In the genomic region with DNA sequence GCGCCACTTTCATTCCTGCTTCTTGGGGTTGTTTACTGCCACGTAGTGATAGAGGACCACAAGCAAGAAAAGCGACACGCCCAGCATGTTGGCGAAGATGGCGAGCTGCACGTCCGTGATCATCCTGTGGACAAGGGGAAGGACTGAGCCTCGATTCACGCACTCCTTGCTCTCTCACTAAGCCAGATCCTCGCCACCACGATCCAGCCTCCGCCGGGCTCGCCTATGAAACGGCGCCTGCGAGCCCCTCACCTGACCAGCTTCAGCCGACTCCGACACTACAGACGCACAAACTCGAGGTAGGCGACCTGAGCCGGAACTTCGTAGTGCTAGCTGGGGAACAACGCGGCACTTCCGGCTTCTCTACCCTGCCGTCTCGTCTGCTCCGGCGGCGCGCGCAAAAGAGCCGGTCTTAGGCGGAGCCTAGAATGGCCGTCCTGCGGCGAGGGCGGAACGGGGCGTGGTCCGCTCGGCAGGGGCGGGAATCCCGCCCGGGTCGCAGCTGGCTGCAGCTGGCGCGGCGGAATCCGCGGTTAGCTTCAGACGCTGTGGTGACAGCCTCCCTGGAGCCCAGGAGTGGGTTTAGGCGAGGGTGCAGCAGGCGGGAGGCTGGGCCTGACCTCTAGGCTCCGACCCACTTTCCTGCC, we compare ENCODE assay signal across 8 mouse cellular contexts. TPM values are rescaled to one million over a fixed set of nuclear protein-coding genes. Genes with fewer than 3 reads are reported as not detected.
DNase-seq lines count a peak whose midpoint lies in the region; ATAC-seq and TF ChIP-seq lines count a peak whose summit lies in the region.

A gene (minus strand): TSS at position 376 of the 647 bp plus-strand sequence.

- H3K27me3 ChIP-seq in MEL (ENCODE audit: control insufficient read depth in 1 of 2, insufficient read depth in 2 of 2, low read length in 2 of 2) = no peaks in the 10 kb centered on the region
- no peaks in the 10 kb centered on the region for H3K27me3 ChIP-seq in cerebellum, adult 2 months (ENCODE audit: control insufficient read depth, insufficient read depth, low read length)
- H3K27me3 ChIP-seq in lung, embryonic 16.5 days (ENCODE audit: control insufficient read depth, insufficient read depth, low read depth, low read length) = no peaks in the 10 kb centered on the region

- peak within 1 kb of the TSS; percentile 73 for H3K9ac ChIP-seq in MEL (ENCODE audit: control insufficient read depth, low read depth, low read length, poor library complexity, severe bottlenecking)
- peak within 1 kb of the TSS; percentile 83 for H3K9ac ChIP-seq in lung, embryonic 16.5 days (ENCODE audit: low read length)

- peak; percentile 98 for TF ChIP-seq POLR2A in MEL (IDR thresholded peaks at IDR 0.05; ENCODE audit: control insufficient read depth in 1 of 2, insufficient read depth in 1 of 2, low read depth in 1 of 2, low read length in 2 of 2, poor library complexity in 1 of 2)
- TF ChIP-seq POLR2A in cerebellum, adult 2 months (IDR thresholded peaks at IDR 0.05; ENCODE audit: borderline replicate concordance, insufficient read depth, low read length) = peak; percentile 78; the same call in 1 of the 2 replicates

- TF ChIP-seq EP300 in MEL (IDR thresholded peaks at IDR 0.05; ENCODE audit: low read depth in 1 of 2, low read length in 2 of 2) = no peak

- ATAC-seq in hematopoietic stem cell, adult 5-6 weeks (replicated peaks in 1 of 2; ENCODE audit: insufficient read depth in 1 of 2, low FRiP score in 2 of 2, low TSS enrichment in 1 of 2, low read depth in 1 of 2, poor library complexity in 2 of 2, severe bottlenecking in 2 of 2) = peak; percentile 94 to 96
- ATAC-seq in lung, embryonic 16.5 days (ENCODE audit: low read depth) = peak; percentile 94

- H3K4me3 ChIP-seq in MEL (ENCODE audit: control insufficient read depth in 1 of 2, insufficient read depth in 1 of 2, low read depth in 2 of 2, low read length in 2 of 2) = peak within 1 kb of the TSS; percentile 76 to 77
- peak within 1 kb of the TSS; percentile 91 for H3K4me3 ChIP-seq in cerebellum, adult 2 months (replicated peaks; ENCODE audit: insufficient read depth, low read depth, low read length)
- H3K4me3 ChIP-seq in lung, embryonic 16.5 days (ENCODE audit: low read length) = peak within 1 kb of the TSS; percentile 73

- H3K27ac ChIP-seq in MEL (ENCODE audit: control insufficient read depth, low read depth, low read length) = peak within 1 kb of the TSS; percentile 52
- peak within 1 kb of the TSS; percentile 73 for H3K27ac ChIP-seq in cerebellum, adult 2 months (ENCODE audit: insufficient read depth, low read length)
- peak within 1 kb of the TSS; percentile 98 for H3K27ac ChIP-seq in lung, embryonic 16.5 days (ENCODE audit: low read length)

- WGBS in cerebellum, adult 2 months = under 1% methylated on average over 58 of the region's 58 CpGs
- WGBS in lung, embryonic 16.5 days = under 1% methylated on average over 58 of the region's 58 CpGs

- H3K4me1 ChIP-seq in MEL (ENCODE audit: control insufficient read depth in 1 of 2, insufficient read depth in 2 of 2, low read length in 2 of 2) = peaks cover 3 to 20% of the 10 kb centered on the region in 2 experiments; a peak in 3 of 4 replicates
- peaks cover 4% of the 10 kb centered on the region; the same call in 1 of the 2 replicates for H3K4me1 ChIP-seq in cerebellum, adult 2 months (ENCODE audit: control insufficient read depth, insufficient read depth, low read length)
- peaks cover 48% of the 10 kb centered on the region for H3K4me1 ChIP-seq in lung, embryonic 16.5 days (replicated peaks; ENCODE audit: control insufficient read depth, insufficient read depth, low read length)

- peak; percentile 99 for DNase-seq in MEL (ENCODE audit: low read depth, low spot score)
- peak; percentile 93 for DNase-seq in cerebellum, adult 2 months
- DNase-seq in forelimb bud, embryonic 11.5 days (ENCODE audit: low read depth, low spot score) = peak; percentile 95
- peak; percentile 87 for DNase-seq in layer of hippocampus, adult 9-10 months (ENCODE audit: low spot score)
- DNase-seq in ovary, postnatal 10 days (ENCODE audit: low spot score) = peak; percentile 92
- DNase-seq in thymus, postnatal 10 days (ENCODE audit: low spot score in 2 of 2) = peak; percentile 97

- H3K36me3 ChIP-seq in MEL (ENCODE audit: control insufficient read depth in 1 of 2, insufficient read depth in 2 of 2, low read length in 2 of 2) = peaks cover 4 to 8% of the 10 kb centered on the region in 2 experiments
- peaks cover 19% of the 10 kb centered on the region; the same call in 1 of the 2 replicates for H3K36me3 ChIP-seq in lung, embryonic 16.5 days (ENCODE audit: control insufficient read depth, insufficient read depth, low read length)

- peak within 1 kb of the TSS; percentile 97 for H3K4me2 ChIP-seq in lung, embryonic 16.5 days (ENCODE audit: low read depth, low read length)

- H3K9me3 ChIP-seq in MEL (replicated peaks; ENCODE audit: insufficient read depth, low read length) = no peaks in the 10 kb centered on the region
- no peaks in the 10 kb centered on the region for H3K9me3 ChIP-seq in lung, embryonic 16.5 days (ENCODE audit: control insufficient read depth, low read length)

- peaks cover 18% of the 10 kb centered on the region for H3K79me2 ChIP-seq in MEL (ENCODE audit: control insufficient read depth, insufficient read depth, low read length, poor library complexity)

- no peak for TF ChIP-seq RAD21 in MEL (IDR thresholded peaks at IDR 0.05; ENCODE audit: low read depth, low read length)

- TF ChIP-seq CTCF in MEL (IDR thresholded peaks at IDR 0.05 in 2 of 3, conservative IDR thresholded peaks at IDR 0.05 in 1 of 3; ENCODE audit: control insufficient read depth in 1 of 3, insufficient read depth in 1 of 3, low read depth in 2 of 3, low read length in 3 of 3, poor library complexity in 1 of 3, severe bottlenecking in 1 of 3) = no peak
- no peak for TF ChIP-seq CTCF in cerebellum, adult 2 months (IDR thresholded peaks at IDR 0.05; ENCODE audit: borderline replicate concordance, insufficient read depth, low read depth, low read length)

TF ChIP-seq in MEL, 35 proteins besides CTCF, POLR2A, EP300 and RAD21 (continues in another document):
- TF ChIP-seq MXI1 (IDR thresholded peaks at IDR 0.05; ENCODE audit: low read depth, low read length) = peak; percentile 92
- TF ChIP-seq TCF12 (IDR thresholded peaks at IDR 0.05; ENCODE audit: low read depth, low read length) = peak; percentile 49
- TF ChIP-seq CHD2 (IDR thresholded peaks at IDR 0.05; ENCODE audit: low read length) = no peak
- no peak for TF ChIP-seq TAL1 (IDR thresholded peaks at IDR 0.05; ENCODE audit: low read length)
- TF ChIP-seq HCFC1 (IDR thresholded peaks at IDR 0.05; ENCODE audit: low read depth, low read length) = peak; percentile 98
- TF ChIP-seq KAT2A (conservative IDR thresholded peaks at IDR 0.05; ENCODE audit: low read depth, low read length) = no peak; the same call in 1 of the 2 replicates
- peak; percentile 28; the same call in 1 of the 2 replicates for TF ChIP-seq GABPA (IDR thresholded peaks at IDR 0.05; ENCODE audit: low read depth, low read length)
- no peak for TF ChIP-seq BHLHE40 (IDR thresholded peaks at IDR 0.05; ENCODE audit: borderline replicate concordance, low read depth, low read length)
- TF ChIP-seq ZMIZ1 (IDR thresholded peaks at IDR 0.05; ENCODE audit: low read depth, low read length) = peak; percentile 96
- peak; percentile 78 for TF ChIP-seq NRF1 (IDR thresholded peaks at IDR 0.05; ENCODE audit: insufficient read depth, low read depth, low read length, poor library complexity, severe bottlenecking)
- TF ChIP-seq SIN3A (IDR thresholded peaks at IDR 0.05; ENCODE audit: low read length) = peak; percentile 96
- peak; percentile 75 for TF ChIP-seq ETS1 (IDR thresholded peaks at IDR 0.05; ENCODE audit: low read depth, low read length)
- TF ChIP-seq MYC (IDR thresholded peaks at IDR 0.05; ENCODE audit: low read depth, low read length) = peak; percentile 79; the same call in 1 of the 2 replicates
- TF ChIP-seq NELFE (IDR thresholded peaks at IDR 0.05; ENCODE audit: low read depth, low read length) = peak; percentile 99
- peak; percentile 89; the same call in 1 of the 2 replicates for TF ChIP-seq E2F4 (IDR thresholded peaks at IDR 0.05; ENCODE audit: borderline replicate concordance, low read depth, low read length)
- no peak for TF ChIP-seq GATA1 (IDR thresholded peaks at IDR 0.05; ENCODE audit: low read depth, low read length)
- TF ChIP-seq RCOR1 (IDR thresholded peaks at IDR 0.05; ENCODE audit: low read depth, low read length) = no peak
- no peak for TF ChIP-seq CHD1 (IDR thresholded peaks at IDR 0.05; ENCODE audit: low read depth, low read length)
- no peak for TF ChIP-seq ZNF384 (IDR thresholded peaks at IDR 0.05; ENCODE audit: low read depth, low read length)
- TF ChIP-seq MEF2A (IDR thresholded peaks at IDR 0.05; ENCODE audit: extremely low read depth, insufficient replicate concordance, low read depth, low read length, poor library complexity, severe bottlenecking) = no peak
- TF ChIP-seq TBP (IDR thresholded peaks at IDR 0.05; ENCODE audit: low read depth, low read length) = peak; percentile 88
- no peak for TF ChIP-seq JUND (IDR thresholded peaks at IDR 0.05; ENCODE audit: low read depth, low read length)
- TF ChIP-seq POLR2AphosphoS2 (IDR thresholded peaks at IDR 0.05; ENCODE audit: low read length) = peak; percentile 99
- no peak for TF ChIP-seq POLR2AphosphoS5 (IDR thresholded peaks at IDR 0.05; ENCODE audit: borderline replicate concordance, low read depth, low read length)
- TF ChIP-seq MAZ (IDR thresholded peaks at IDR 0.05; ENCODE audit: low read depth, low read length) = peak; percentile 30; the same call in 1 of the 2 replicates
- no peak for TF ChIP-seq UBTF (IDR thresholded peaks at IDR 0.05; ENCODE audit: borderline replicate concordance, insufficient read depth, low read depth, low read length)
- no peak for TF ChIP-seq MAFK (IDR thresholded peaks at IDR 0.05; ENCODE audit: borderline replicate concordance, low read depth, low read length)
- no peak for TF ChIP-seq ZKSCAN1 (IDR thresholded peaks at IDR 0.05; ENCODE audit: low read depth, low read length)
- peak; percentile 2; the same call in 1 of the 2 replicates for TF ChIP-seq SMC3 (IDR thresholded peaks at IDR 0.05; ENCODE audit: low read depth, low read length)
- TF ChIP-seq MYB (IDR thresholded peaks at IDR 0.05; ENCODE audit: low read depth, low read length) = no peak
- no peak for TF ChIP-seq ZC3H11A (IDR thresholded peaks at IDR 0.05; ENCODE audit: low read depth, low read length)

RNA-seq across cellular contexts. Expression of the gene that starts here (rescaled TPM):
- 296 and 321 TPM in 2 replicates for total RNA-seq in MEL (2012; rRNA removed)
- 100 to 1,000 TPM; 220 to 478 TPM for polyA plus RNA-seq in MEL (2012; ENCODE audit: insufficient read depth in 1 of 2, insufficient read length in 2 of 2, low read depth in 1 of 2, low replicate concordance in 2 of 2, missing spikeins in 1 of 2)
- 174 and 187 TPM in 2 replicates for polyA plus RNA-seq in cerebellum, adult 2 months (2012; rRNA removed)
- total RNA-seq in hematopoietic stem cell, adult 5-6 weeks (2017) = 190 and 197 TPM in 2 replicates
- polyA plus RNA-seq in lung, embryonic 16.5 days (2015; fragmentation: Nextera tagmentation; extraction: Ambion mirVana) = 446 TPM in 2 replicates

Comparison
In these comparisons a context has a peak if more than half of its experiments do, and no peak if none do; other contexts are left out.
1. Peak in every context shown above with its lines: DNase-seq, ATAC-seq, H3K4me3 ChIP-seq and H3K27ac ChIP-seq.